ENCODE assay signal across 13 mouse cellular contexts in genomic region chr10:94086315-94086714, GRCm38 (mm10). TPM values are rescaled to one million over a fixed set of nuclear protein-coding genes. Genes with fewer than 3 reads are reported as not detected.
A peak's percentile ranks its signal among the peaks of the same experiment; 100 is the strongest.
DNase-seq lines count a peak whose midpoint lies in the region.
"Had no signal": no experiment of that assay in that cellular context is flagged by ENCODE, and none has a peak within 500 bp of the region (broad histone marks: within the 10 kb centered on the region; RNA-seq: fewer than 3 reads in every experiment).

No protein-coding gene starts in this region.

- DNase-seq in heart, adult 11 months = peak; percentile 87
- DNase-seq in heart, adult 18-20 months = no peak
- DNase-seq in left cerebral cortex, postnatal 25 days (ENCODE audit: low spot score in 2 of 2) = peak; percentile 16 to 42
- no peak for DNase-seq in left cerebral cortex, adult 11 months (ENCODE audit: low spot score)
- DNase-seq in brain, adult 2 months (ENCODE audit: low read depth, low spot score) = peak; percentile 44
- DNase-seq in layer of hippocampus, adult 8-10 months (ENCODE audit: low spot score in 2 of 2) = peak; percentile 20 to 32
- no peak for DNase-seq in gastrocnemius, postnatal 36 days
- DNase-seq: cerebellum, adult 8-10 months; gastrocnemius, postnatal 14 days; kidney, adult 8-10 months; kidney, postnatal 25 days; lung, adult 2 months; right cerebral cortex, postnatal 14 days had no signal

- intact Hi-C loops in left cerebral cortex, postnatal 25 days (cut with DNase I) = no loop called here
- intact Hi-C loops in gastrocnemius, postnatal 36 days (cut with DNase I) = no loop called here

RNA-seq across cellular contexts. Expression of gene Fgd6, which starts 50.5 kb away (rescaled TPM):
- 1 to 10 TPM; 5.1 to 5.6 TPM for total RNA-seq in heart, adult 18-20 months (2021)
- 10 to 100 TPM in 1 of 2 experiments, 1 to 10 TPM in 1; 8.8 to 10.6 TPM for total RNA-seq in left cerebral cortex, postnatal 25 days (2021)
- 10 to 100 TPM in 2 of 4 experiments, 1 to 10 TPM in 2; 7.7 to 12.2 (median 10.2) TPM for total RNA-seq in layer of hippocampus, adult 8-10 months (2022)
- 1 to 10 TPM; 1.5 to 2.2 TPM for total RNA-seq in gastrocnemius, postnatal 36 days (2021)

RNA-seq across cellular contexts. Expression of gene Vezt, which starts 50.7 kb away (rescaled TPM):
- total RNA-seq in heart, adult 18-20 months (2021) = 10 to 100 TPM; 36.9 to 37.7 TPM
- 10 to 100 TPM; 74.9 to 82.3 TPM for total RNA-seq in left cerebral cortex, postnatal 25 days (2021)
- total RNA-seq in layer of hippocampus, adult 8-10 months (2022) = 10 to 100 TPM; 58.6 to 84.9 (median 69.7) TPM
- total RNA-seq in gastrocnemius, postnatal 36 days (2021) = 10 to 100 TPM; 32.5 to 40.1 TPM

Comparison
In these comparisons a context has a peak if more than half of its experiments do, and no peak if none do; other contexts are left out.
1. DNase-seq: peak in heart, adult 11 months (single experiment), left cerebral cortex, postnatal 25 days (2 of 2), brain, adult 2 months (single experiment) and layer of hippocampus, adult 8-10 months (2 of 2); none in heart, adult 18-20 months (0 of 2), left cerebral cortex, adult 11 months (single experiment) and gastrocnemius, postnatal 36 days (0 of 2).